Mouse (Mus musculus): ENCODE data around the gene Atrnl1.
"Not testable (repeated sequence)": the region's sequence is repeated elsewhere in the genome, so short reads cannot be mapped to it uniquely, and the experiment has no call there.

The Atrnl1 gene

GRCm38 (mm10) chr19:57958726-57959125 lies 347.9 kb downstream of the Atrnl1 start:
- no peak for DNase-seq (ENCODE audit: low read depth, low spot score)

DNA sequence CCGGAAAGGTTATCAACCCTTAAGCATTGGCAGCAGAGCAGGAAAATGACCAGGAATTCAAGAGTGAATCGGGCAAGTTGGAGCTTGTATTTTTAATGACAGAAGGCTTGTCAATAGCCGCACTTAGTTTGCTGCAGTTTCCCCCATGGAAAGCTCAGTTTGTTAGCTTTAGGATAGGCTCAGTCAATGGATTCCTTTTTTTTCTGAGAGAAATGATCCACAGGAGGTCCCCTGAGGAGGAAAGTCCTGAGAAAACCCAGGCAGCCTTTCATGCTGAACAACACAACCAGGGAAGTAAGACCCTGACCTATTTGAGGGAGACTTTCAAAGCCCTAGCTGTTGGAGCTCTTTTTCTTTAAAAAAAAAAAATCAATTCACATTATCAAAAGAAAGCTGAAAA lies 350.5 kb downstream of the Atrnl1 start:
- no peak for DNase-seq (ENCODE audit: low read depth, low spot score)

DNA sequence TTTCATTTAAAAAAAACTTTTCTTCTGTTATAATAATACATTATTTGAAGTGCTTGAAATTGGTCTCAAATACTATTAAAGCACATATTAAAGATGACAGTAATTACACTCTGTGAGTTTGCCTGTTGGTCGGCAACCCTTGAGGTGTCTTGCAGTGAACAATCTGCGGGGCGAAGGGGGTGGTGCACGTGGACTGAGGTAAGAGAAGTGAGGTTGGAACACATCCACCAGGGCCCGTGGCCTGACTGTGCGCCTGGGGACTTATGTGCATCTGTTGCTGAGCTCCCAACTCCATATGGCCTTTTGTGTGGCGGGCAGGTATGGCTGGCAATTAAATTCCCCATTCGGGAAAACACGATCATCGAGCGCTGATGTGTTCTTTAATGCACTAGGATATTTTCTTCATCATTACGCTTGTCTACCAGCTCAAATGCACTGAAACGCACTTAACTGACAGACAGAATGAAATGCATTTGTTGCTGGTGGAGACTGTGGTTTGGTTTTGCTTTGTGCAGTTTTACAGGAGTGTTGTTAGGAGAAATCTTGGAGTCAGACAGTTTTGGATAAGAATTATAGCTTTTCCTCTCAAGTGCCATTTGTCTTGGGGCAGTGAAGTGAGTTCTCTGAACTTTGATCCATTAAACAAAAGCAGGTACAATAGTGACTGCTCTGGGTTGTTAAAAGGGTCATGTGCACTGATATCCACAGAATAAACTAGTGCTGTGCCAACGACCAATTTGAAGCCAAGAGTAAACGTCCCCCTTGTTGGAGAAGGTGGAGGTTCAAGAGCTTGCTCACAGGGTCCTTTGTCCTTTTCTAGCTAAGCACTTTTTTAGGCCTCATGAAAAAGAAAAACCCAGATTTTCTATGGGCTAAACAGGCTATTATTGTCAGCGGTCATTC lies 351.2 kb downstream of the Atrnl1 start:
- no peak for DNase-seq (ENCODE audit: low read depth, low spot score)

GRCm38 (mm10) chr19:57963874-57964273 lies 353.0 kb downstream of the Atrnl1 start:
- DNase-seq (ENCODE audit: low read depth, low spot score) = no peak

DNA sequence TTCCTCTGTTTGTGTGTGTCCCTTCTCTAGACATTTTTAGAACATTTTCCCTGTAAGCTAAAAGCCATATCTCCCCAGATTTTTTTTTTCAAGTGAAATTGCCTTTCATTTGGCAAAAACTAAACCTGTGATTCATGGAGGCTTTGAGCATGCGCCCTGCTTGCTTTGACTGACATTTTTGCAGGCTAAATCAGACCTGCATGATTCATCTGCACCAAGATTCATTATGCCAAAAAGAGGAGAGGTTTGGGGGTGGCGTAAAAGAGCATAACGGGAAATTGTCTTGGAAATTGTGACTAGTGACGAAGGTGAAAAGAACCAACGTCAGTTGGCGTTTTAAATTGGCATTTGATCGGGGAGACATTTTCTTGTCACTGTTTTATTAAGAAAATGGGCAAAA lies 358.9 kb downstream of the Atrnl1 start:
- DNase-seq (ENCODE audit: low read depth, low spot score) = no peak

DNA sequence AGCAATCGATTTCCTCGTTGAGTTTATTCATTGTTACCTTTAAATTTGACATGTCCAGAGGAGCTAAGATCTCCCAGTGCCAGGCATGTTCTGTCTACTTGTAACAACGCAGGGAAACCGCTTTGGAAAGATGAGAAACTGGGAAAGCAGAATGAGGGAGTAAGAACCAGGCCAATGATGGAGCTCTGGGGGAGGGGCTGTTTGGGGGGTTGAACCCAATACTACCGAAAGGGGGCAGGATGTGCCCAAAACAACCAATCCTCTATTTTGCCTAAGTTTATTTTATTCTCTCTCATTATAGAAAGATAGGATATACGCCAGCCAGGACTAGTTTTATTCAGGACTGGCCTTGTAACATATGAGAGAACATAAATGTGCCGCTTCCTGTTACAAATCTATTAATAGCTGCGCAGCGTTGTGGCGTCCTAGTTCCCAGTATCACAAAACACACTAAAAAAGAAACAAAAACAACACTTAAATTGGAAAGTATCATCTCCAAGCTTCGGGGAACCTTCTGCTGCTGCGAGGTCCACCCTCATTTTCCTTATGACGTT lies 359.6 kb downstream of the Atrnl1 start:
- no peak for DNase-seq (ENCODE audit: low read depth, low spot score)

DNA sequence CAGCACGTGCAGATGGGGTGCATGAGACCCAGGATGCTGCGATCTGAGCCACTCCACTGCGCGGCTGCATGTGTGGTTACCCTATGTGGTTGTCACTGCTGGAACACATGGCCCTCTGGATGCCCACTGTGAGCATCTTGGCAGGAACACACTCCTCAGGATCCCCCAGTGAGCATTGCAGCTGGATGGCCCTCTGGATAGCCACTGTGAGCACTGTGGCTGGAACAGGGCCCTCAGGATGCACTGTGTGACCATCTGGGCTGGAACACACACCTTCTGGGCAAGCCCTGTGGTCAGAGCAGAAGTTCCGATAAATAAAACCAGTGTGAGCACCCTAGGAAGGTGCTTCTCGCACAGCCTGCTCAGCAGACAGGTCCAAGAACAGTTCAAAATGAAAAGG lies 364.4 kb downstream of the Atrnl1 start:
- no peak for DNase-seq (ENCODE audit: low read depth, low spot score)

- no peak for DNase-seq (ENCODE audit: low read depth, low spot score)
Observed at GRCm38 (mm10) chr19:57985918-57986900, 375.4 kb downstream of the Atrnl1 start.

DNA sequence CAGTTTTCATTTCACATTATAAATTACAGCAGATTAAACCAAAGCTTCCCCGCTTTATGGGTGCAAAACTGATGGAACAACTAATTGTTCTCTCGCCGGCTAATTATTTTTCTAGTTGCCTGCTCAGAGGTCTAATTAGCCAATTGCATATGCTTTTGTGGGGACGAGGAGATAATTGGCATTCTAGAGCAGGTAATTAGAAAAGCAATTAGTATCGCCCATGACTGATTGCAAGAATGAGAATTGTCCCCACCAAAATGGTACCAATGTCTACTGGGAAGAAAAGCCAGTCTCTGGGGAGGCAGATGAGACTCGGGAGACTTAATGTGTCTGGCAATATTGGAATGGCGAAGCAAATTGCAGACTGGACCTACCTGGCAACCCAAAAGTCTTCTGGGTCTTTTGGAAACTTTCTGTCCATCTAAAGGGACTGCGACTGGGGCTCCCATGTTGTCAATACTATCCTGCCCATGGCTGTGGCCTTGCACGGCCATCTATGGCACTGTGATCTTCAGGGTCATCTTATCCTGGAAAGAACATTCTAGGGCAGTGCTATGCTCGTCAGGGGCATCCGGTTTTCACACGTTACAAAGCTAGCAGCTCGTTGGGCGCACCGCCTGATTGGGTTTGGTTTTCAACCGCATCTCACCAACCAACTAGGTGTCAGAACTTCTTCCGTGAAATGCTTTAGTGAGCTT lies 377.0 kb downstream of the Atrnl1 start:
- DNase-seq (ENCODE audit: low read depth, low spot score) = no peak

- no peak for DNase-seq (ENCODE audit: low read depth, low spot score)
Observed at GRCm38 (mm10) chr19:57988559-57989093, 377.8 kb downstream of the Atrnl1 start.

DNA sequence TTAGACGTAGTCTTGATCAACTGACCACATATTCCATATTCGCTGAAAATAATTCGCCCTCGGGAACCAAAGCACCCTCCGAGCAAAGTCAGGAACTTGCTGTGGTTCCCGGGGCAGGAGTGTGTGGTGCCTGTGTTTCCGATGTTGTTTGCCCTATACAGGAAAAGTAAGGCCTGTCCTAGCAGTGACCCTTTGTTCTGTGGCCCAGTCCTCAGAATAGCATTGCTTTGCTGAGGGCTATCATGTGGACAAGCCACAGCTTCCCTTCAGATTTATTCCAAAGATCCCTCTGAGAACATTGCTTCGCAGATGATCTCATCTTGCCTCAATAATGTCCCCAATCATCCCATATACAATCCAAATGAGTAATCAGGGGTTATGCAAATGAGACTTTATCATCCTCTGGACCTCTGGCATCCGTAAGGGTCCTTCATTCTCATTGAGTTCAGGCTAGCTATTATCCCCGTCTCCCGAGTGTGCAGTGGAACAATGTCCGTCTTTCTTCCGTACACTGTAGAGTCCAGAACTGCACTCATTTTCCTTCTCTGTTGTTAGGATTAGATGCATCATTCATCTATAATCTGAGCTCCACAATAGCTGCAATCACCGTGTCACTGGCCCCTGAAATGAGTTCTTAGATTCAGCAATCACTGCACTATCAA lies 380.4 kb downstream of the Atrnl1 start:
- no peak for DNase-seq (ENCODE audit: low read depth, low spot score)

DNA sequence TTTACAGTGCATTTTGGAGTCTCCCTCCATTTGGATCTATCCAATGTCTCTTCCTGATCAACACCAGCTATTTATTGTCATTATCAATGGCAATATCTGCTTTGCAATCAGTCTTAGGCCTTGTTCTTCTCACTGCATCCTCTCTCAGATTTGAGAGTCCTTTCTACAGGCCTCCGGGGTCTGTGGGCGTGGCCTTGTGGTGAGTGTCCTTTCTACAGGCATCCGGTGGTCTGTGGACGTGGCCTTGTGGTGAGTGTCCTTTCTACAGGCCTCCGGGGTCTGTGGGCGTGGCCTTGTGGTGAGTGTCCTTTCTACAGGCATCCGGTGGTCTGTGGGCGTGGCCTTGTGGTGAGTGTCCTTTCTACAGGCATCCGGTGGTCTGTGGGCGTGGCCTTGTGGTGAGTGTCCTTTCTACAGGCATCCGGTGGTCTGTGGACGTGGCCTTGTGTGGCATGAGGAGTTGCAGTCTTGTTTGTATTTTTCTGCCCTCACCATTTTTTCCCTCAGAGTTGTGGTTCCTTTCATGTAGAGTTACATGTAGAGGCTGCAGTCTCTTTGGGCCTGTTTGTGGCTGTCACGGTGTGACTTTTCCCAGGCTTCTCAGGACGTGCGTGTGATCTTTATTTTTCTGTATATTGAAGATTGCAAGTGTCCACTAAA lies 383.5 kb downstream of the Atrnl1 start:
- not testable (repeated sequence) for DNase-seq (ENCODE audit: low read depth, low spot score)

DNA sequence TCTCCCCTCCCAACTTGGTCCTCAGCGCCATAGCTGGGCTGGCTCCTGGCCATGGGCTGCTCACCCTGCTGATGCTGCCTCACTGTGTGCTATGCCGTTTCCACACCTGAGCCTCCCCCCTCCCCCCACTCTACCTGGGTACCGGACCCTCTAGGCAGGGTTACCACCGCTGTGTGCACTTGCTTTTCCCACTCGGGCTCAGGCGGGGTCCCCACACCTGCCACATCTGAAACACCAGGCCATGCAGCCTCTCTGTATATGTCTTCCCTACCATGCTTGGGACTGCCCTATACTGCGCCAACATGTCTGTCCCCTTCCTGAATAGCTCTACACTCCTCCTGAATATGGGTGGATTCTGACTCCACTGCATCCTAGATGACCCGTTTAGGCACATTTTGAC lies 384.2 kb downstream of the Atrnl1 start:
- no peak for DNase-seq (ENCODE audit: low read depth, low spot score)

DNA sequence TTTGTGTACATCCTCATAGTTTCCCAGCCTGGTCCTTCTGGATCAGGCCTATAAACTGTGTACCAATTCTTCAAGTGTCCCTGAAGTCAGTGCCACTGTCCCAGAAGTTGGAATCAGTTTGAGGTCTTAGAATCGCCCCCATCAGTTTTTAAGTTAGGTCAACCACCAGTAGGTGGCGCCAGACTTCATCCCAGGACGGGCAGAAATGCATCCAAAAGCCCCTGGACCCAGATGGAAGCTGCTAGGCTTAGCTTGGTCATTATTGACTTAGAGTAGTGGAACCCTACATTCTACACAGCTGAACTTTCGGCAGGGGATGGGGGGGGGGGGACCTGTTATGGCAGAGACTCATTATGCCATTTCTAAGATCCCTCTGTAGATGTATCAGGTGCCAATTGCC lies 387.1 kb downstream of the Atrnl1 start:
- DNase-seq (ENCODE audit: low read depth, low spot score) = peak; percentile 30

GRCm38 (mm10) chr19:58011636-58012035 lies 400.8 kb downstream of the Atrnl1 start:
- no peak for DNase-seq (ENCODE audit: low read depth, low spot score)

- no peak for DNase-seq (ENCODE audit: low read depth, low spot score)
Observed at GRCm38 (mm10) chr19:58015741-58016140, 404.9 kb downstream of the Atrnl1 start.

DNA sequence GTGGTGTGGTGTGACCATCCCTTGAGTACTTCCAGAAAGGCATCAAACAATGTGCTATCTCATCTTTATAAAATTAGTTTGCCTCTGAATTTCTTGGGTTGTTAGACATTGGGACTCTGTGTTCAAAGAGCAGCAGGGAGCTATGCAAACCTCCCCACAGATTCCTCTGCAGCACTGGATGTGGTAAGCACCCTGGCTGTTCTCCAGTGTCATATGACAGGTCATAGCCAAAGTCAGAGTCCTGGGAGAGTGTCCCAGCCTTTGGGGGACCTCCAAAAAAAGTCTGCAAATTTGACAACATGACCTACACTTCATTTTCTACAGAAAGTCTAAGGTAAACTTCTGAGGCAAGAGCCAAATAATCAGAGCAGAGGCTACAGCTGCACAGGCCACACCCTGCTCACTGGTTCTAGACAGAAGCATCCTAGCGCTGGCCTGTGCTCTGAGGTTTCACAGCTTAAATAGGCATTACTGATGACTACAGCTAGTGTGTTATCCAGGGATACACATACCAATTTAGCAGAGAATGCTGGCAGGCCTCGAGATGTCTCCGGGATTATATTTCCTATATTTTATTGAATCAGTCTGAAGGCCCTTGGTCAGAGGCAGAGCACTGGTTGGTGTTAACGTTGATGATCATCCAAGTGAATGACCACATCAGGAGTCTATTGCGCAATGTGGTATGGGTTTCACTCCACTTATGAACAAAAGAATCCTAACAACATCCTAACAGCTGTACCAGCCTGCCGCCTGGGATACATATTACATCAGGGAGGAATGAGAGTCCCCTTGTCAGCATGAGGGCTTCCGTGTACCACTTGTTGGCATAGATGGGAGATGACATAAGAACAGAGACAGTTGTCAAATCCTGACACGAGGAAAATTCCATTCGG lies 406.0 kb downstream of the Atrnl1 start:
- no peak for DNase-seq (ENCODE audit: low read depth, low spot score)

GRCm38 (mm10) chr19:58017468-58017867 lies 406.6 kb downstream of the Atrnl1 start:
- DNase-seq (ENCODE audit: low read depth, low spot score) = no peak

DNA sequence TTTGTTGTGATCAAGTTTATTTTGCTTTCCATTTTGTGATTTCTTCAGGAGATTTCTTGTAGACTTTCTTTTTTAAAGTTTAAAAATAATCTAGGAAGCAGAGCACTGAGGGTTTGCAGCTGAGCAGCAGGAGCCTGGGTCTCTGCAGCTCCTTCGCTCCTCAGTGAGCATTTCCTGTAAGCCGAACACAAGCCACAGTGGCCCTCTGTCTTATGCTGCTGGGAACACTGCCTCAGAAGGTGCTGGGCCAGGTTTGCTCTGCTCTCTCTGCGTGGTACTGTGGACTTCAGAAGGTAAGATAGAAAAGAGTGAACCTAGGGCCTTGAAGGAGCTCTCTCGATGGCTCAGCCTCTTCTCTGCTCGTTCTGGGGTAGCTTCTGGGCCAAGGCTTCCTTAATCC lies 407.9 kb downstream of the Atrnl1 start:
- DNase-seq (ENCODE audit: low read depth, low spot score) = no peak
